Mouse (Mus musculus) heart, adult 18-20 months (tissue): ENCODE data around the gene Gm10337. TPM values are rescaled to one million over a fixed set of nuclear protein-coding genes. Genes with fewer than 3 reads are reported as not detected.

ENCODE experiments used
- DNase-seq, 2 experiments: peaks; one replicate each; pipeline ENCODE4 v3.0.0; 2021 to 2022; ENCODE audit warnings: mixed read lengths in 1 of 2
- total RNA-seq, 2 experiments: library from RNA; stranded (reverse); gene quantifications; 2 replicates each; pipeline ENCODE4 v1.2.3; 2021

Gene Gm10337
- total RNA-seq, 2 experiments from 2014 or later, result not detected

DNA sequence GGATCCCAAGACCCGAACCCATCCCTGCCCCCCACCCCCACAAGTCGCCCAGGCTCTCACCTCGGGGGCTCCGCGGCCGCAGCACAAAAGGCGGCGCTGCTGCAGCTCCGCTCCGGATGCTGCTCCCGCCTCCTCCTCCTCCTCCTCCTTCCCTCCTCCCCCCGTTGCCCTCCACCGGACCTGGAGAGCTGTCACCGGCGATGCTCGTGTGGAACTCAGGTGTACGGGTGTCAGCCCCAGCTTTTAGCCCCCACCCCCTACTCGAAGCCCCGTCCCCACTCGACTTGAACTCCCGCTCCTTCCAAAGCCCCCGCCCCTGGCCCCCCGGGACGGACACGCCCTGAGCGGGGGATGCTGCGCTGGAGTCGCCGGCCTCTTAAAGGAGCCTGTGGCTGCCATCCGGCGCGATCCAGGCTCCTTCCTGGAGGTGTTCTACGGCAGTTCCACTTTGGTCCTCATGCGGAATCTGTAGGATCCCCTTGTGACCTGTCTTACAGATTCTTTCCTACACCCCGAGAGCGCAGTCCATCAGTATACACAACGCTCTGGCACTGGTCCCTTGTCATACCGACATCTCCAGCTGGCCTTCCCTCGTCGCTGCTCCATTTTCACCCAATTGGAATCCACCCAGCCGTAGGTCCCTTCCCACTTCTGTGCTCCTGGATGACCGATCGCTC is 13.3 kb downstream of the Gm10337 start, which contains the start of gene Map3k12:
Gene Map3k12, minus strand, starts transcription at position 337 of the 677 bp plus-strand sequence.
- peak; percentile 80 to 85 for DNase-seq

- DNase-seq, result no peak
These were observed 14.1 kb downstream of the Gm10337 start for GRCm38 (mm10) chr15:102517631-102517975.

DNA sequence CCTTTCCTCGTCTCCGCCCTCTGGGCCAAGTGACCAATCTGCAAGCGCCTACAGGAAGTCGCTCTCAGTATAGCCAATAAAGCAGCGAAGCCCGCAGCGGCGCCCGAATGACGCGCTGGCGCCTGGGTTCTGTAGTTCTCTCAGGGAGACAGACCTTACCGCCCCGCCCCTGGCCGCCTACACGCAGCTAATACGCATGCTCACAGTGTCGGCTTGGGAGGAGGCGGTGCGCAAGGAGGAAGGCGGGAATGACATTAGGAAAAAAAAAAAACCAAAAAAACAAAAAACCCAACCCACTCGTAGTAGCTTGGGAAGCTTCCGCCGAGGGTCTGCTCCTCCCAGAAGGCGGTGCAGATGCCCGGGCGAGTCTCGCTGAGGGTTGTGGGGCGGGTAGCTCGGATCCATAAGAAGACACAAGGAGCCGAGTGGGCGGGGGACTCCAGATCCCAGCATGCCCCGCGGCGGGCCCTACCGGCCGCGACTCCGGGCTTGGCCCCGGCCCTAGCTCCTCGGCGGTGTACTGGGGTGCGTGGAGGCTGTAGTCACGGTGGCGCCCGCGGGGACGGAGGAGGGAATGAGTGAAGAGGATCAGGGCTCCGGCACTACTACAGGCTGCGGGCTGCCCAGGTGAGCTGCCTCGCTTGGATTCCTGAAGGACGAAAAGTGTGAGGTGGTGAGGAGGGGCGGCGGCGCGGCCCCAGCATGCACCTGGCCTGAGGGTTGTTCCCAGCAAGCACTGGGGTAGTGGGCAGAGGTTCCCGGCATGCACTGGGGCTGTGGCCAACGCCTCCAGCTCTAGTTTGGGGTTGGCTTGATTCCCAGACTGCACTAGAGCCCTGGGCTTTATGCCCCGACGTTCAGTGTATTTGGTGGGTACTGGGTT is 14.7 kb downstream of the Gm10337 start, which contains the start of gene Tarbp2:
Gene Tarbp2, plus strand, starts transcription at position 217 of the 883 bp plus-strand sequence.
- DNase-seq, result peak; percentile 100

GRCm38 (mm10) chr15:102518859-102519201 is 15.3 kb downstream of the Gm10337 start:
- DNase-seq, result no peak

DNA sequence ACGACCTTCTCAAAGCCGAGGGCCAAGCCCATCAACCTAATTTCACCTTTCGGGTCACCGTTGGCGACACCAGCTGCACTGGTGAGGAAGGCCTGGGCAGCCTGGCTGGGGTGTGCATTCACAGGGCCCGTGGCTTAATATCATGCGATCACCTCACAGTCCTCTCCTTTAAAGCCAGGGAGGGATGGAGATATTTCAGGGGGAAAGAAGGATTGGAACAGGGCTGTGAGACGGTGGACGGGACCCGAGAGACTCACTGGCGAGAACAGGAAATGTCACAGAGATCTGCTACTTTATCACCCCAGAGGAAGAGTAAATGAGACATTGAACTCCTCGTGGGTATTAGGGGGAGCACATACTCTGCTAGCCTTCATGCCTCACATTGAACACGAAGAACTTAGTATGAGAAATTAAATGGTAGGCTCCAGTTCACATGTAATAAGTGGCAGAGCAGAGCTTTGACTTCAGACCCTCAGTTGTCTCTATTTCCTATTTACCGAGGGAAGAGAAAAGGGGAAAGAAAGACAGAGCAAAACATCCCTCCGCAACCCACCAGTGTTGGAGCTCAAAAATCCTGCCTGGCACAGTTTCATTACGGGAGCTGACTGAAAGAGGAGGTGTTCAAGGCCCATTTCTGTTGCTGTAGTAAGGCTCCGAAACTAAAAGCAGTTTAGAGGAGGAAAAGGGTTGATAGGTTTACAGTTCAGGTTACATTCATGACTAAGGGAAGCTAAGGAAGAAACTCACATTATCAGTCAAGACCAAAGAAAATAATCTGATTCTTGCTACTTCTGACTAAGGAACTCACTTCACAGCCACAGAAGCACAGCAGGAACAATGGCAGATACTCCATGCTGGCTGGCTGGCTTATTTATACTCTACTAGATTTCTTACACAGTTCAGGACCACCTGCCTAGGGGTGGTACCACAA is 16.0 kb downstream of the Gm10337 start:
- DNase-seq, result no peak

- no peak for DNase-seq
These were observed 16.9 kb downstream of the Gm10337 start for GRCm38 (mm10) chr15:102520416-102520815.

- no peak for DNase-seq
These were observed 18.0 kb downstream of the Gm10337 start for GRCm38 (mm10) chr15:102521480-102521879.

DNA sequence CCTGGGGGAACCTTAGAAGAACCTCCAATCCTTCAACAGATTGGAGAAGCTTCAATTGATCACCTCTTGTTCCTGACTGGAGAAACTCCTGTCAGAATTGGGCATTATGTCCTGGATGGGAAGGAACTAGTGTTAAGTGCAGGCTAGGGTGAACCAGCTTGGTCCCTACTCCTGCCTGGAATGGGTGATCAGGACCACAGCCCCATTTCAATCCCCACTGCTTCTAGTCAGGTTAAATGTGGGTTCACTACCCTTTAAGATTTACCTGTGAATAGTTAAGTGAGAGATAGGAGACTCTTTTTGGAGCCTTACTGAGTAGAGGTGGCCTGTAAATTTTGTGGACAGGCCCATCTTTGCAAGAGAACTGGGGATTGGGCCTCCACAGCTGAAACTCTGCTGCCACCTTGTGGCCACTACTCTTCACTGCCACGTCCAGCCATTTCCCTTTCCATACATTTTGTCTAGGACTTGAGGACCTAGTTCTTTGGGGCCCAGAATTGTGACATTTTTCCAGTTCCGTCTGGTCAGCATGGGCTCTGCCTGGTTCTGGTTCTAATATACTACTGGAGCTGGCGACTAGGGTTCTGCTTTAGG is 21.5 kb downstream of the Gm10337 start, which contains the start of gene Npff:
Gene Npff, minus strand, starts transcription at position 51 of the 594 bp plus-strand sequence.
- DNase-seq, result peak; percentile 66 to 84

DNA sequence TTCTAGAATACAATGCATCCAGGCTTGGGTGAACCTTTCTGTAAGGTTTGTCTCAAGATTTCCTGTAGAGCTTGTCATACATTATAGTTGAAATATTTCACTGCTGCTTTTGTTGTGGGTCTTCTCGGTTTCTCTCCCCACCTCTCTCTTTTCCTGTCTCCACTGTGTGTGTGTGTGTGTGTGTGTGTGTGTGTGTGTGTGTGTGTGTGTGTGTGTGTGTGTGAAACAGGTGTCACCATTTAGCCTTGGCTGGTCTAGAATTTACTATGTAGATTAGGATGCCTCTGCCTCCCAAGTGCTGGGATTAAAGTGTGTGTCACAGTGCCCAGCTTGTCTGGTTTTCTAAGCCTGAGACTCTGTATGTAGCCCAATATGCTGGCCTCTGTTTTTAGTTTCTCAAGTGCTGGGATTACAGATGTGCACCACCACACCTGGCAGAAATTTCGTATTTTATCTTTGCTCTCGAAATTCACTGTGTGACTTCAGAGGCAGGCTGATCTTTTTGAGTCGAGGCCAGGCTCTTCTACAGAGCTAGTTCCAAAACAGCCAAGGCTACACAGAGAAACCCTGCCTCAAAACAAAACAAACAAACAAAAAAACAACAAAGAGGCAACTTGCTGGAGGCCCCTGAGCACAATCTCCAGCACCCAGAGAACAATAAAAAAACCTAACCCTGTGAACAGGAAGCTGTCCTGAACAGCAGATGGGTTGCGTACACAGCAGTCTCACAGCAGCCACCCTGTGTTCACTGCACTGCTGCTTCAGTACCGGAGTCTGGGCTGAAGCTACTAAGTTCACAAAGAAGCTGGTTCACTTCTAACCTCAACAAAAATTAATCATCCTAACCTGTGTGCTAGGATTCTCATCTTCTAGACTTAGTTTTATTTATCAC is 22.8 kb downstream of the Gm10337 start:
- DNase-seq, result no peak

DNA sequence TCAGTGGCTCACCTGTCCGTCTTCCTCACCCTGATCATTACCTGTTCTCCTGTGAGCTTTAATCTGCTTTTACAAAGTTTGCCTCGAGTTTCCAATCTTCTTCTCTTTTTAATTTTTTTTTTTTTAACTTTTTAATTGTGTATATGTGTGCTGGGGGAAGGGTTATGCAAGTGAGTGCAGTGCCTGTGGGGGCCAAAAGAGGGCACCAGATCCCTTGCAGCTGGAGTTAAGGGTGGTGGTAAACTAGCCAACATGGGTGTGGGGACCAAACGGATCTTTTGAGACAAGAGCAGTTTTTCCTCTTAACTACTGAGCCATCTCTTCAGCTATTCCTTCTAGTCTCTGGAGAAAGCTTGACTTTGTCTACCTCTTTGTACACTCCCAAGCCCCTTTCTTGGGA is 24.4 kb downstream of the Gm10337 start:
- DNase-seq, result no peak

DNA sequence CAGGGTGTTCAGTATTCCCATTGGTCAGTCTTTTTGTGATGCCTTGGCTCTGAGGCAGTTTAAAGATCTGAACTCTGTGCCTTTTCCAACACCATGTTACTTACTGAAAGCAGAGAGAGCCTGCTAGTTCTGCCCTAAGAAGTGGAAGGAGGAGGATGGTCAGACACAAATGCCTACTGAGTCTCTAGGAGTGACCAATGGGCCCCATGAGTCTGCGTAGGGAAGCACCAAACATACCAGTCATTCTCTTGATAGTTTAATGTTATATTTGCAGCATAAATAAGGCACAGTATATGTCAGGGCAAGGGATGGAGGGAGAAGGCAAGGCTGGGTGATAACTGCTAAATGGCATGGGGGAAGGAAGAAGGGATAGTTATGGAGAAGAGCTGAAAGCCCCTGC is 24.9 kb downstream of the Gm10337 start:
- DNase-seq, result no peak

DNA sequence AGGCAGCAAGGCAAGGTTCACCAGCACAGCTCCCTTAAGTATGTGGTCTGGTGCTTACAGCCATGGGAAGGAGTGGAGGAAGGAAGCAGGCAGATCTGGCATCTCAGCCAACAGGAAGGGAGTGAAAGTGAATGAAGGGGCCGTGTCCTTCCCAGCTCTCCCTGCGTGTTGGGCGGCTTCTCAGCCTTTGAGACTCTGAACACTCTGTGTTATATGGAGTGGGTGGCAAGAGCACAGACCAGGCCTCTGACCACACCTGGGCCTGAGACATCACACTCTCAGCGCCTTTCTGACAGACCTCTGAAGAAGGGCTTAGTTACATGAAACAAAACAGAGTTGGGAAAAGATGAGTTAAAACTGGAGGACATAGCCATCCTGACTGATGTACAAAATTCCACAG is 27.0 kb downstream of the Gm10337 start:
- no peak for DNase-seq

GRCm38 (mm10) chr15:102531586-102531985 is 28.1 kb downstream of the Gm10337 start:
- no peak for DNase-seq

- DNase-seq, result no peak
These were observed 28.8 kb downstream of the Gm10337 start for GRCm38 (mm10) chr15:102532106-102532900.

- no peak for DNase-seq
These were observed 30.4 kb downstream of the Gm10337 start for GRCm38 (mm10) chr15:102533926-102534325.

DNA sequence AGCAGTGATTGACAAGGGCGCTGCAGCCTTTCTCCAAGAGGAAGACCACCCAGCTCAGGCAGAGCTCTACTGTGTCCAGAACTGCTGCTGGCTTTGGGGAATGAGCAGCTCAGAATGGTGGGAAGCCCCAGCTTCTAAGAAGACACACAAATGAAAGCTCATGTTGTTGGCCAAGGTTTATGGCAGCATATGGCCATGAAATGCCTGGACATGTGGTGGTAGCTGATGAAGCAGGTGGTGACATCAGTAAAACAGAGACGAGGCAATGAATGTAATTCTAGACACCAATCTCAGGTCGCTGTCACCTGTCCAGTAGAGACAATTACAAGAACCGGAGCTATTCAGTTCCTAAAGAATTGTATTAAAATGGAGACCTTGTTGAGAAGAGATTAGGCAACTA is 41.3 kb downstream of the Gm10337 start:
- no peak for DNase-seq

GRCm38 (mm10) chr15:102546246-102546645 is 42.7 kb downstream of the Gm10337 start:
- no peak for DNase-seq

DNA sequence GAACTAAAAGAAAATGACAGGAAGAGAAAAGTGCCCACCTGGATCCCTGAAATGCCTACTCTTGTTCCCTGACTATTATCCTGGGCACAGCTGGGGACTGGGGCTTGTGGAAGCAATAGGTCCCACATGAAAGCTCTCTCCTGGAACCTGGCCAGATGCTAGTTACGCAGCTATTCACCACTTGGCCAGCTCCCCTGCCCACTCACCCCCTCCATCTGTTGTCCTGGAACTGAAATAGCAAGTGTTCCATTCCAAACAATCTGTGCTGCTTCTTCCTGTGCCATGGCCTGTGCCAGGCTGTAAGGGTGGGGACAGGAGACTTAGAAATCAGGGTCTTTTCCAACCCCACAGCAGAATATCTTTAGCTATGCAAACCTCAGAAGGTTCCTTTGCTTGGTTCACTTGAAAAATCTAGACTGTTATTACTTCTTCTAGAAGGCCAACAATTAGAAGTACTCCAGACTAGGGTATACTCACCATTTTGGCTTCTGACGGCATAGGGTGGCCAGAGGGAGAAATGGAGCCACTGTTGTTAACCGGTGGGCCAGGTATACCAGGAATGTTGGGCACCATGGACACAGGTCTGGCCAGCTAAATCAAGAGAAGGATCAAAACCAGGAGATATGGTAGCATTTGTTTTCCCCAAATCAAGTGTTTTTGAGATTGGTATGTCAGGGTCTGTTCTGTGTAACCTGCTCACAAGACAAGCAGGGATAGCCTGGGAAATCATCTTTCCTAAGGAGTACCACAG is 43.3 kb downstream of the Gm10337 start:
- peak; percentile 81 to 82 for DNase-seq

DNA sequence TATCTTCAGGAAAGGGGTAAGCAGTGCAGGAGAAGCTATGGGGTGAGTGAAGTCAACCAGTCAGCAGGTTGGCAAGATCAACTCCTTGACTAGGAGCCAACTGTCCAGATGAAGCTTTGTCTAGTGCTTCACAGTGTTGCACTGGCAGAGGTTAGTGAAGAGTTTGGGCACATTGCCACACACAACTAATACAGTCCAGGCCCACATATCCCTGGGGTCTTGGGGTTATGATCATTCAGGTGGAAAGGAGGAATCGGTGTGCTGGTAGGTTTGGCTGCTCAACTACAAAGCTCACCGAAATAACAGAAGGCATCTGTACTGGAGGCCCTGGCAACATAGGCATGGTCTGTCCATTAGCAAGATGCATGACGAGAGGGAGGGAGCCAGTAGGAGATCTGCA is 44.0 kb downstream of the Gm10337 start:
- peak; percentile 59 to 68 for DNase-seq
